Mouse (Mus musculus) spleen, adult 2 months (tissue): ENCODE measurements around the gene Rpl27.

Source experiments
- CTCF ChIP-seq: fragments of 200-500 bp; IDR thresholded peaks from 2 replicates; pipeline ENCODE4 v1.5.1; 2011; ENCODE audit warnings: mild to moderate bottlenecking, inconsistent platforms; ENCODE audit not compliant: insufficient read depth, insufficient read length, insufficient replicate concordance; ENCODE audit errors: extremely low read depth
- POLR2A ChIP-seq: fragments of 200-500 bp; IDR thresholded peaks from 2 replicates; pipeline ENCODE4 v1.6.1; 2011; ENCODE audit warnings: low read depth, low read length, inconsistent platforms

DNA sequence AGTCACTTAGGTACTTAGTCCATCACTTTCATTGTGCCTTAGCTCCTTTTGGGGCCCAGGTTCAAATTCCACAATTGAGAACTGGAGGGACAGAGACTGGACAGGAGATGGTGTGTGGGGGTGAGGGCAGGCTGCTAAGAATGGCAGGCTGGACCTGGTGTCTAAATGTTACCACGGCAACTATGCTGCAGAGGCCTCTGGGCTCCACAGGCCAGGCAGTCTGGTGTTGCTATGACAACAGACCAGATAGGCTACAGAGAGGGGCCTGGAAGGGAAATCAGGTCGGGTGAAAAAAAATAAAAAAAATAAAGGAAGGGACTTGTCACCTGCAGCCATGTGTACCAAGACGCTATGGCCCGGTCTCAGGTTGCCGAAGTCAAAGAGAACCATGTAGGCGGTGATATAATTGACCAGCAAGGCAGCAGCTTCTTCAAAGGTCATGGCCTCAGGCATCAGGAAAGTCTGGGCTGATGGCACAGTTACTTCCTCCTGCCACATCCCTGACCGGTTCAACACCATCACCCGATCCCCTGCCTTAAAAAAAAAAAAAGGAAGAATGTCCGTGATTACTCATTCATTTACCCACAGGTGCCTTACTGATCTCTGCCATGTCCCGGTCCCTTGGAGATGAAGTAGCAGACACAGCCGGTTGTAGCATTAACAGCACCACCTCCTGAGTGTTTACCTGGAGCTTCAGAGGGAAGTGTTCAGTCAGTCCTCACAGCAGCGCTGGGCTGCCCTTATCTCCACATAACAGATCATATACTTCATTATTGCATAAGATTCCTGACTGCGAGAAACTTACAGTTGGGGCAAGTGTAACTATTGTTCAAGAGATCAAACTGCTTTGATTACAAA is 20.7 kb downstream of the Rpl27 start:
- TF ChIP-seq POLR2A (no peak), CTCF (no peak)
